Mouse (Mus musculus) gonadal fat pad, adult 2 months (tissue): ENCODE results near the gene Tnnc1. TPM values are rescaled to one million over a fixed set of nuclear protein-coding genes. Genes with fewer than 3 reads are reported as not detected.

Experiments used
- DNase-seq: peaks from one replicate; pipeline ENCODE4 v3.0.0-alpha.2; 2012; ENCODE audit warnings: low read depth
- polyA plus RNA-seq: library from polyadenylated mRNA; depleted of rRNA; stranded (reverse); fragments of >200 nt; gene quantifications from 2 replicates; pipeline ENCODE4 v1.2.3, GENCODE M21; 2012; rRNA removed

The Tnnc1 gene
- polyA plus RNA-seq, 1 experiment, result 1.0 TPM

DNA sequence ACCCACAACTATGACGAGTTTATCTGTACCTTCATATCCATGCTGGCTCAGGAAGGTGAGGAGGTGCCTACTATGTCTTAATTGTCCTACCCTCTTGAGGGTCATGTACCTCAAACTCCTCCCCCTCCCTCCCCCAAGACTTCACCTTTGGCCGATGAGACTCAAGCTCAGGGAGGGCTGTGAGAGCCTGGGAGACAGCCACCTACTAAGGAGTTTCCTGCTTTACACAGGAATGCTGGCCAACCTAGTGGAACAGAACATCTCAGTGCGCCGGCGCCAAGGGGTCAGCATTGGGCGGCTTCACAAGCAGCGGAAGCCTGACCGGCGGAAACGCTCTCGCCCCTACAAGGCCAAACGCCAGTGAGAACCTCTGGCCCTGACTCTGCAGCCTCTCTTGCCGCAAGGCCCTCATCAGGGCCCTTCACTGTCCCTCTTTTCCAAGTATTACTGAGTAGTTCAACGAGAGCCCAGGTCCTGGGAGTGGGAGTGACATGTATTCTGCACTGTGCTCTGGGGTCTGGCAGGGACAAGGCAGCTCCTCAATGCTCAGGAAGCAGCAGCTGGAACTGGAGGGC is 50.5 kb downstream of the Tnnc1 start:
- DNase-seq, result no peak

DNA sequence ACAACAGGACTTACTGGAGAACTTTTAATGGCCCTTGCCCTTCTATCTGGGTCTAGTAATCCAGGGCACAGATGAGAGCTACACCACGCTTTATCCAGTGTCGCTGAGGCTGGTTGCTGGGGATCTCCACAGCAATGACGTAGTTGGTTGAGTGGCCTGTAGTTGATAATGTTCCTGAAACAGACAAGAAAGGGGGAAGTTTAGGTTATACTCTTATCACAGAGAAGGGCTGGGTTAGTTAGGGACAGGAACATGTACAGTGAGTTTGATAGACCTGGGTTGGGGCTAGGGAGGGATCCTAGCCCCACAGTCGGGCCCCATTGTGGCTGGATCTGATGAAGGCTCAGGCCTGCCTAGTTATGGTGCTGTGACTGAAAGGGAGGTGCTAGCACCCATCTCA is 52.3 kb downstream of the Tnnc1 start:
- DNase-seq, result no peak

DNA sequence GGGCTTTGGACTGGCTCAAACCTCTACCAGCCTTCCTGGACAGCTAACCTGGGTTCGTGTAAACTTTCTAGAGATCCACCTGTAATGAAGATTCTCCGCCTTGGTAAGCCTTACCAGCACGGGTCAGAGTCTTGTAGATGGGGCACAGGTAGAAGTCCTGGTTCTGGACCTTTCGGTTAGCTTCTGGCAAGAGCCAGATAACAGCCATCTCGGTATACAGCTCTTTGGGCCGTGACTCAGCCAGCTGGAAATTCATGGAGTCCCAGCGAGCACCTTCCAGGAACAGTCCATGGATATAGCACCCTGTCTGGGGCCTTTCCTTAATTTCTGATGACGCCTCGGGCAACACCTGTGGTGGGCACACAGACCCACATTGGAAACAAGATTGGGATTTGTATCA is 52.8 kb downstream of the Tnnc1 start:
- DNase-seq, result no peak

Other genes starting within 250 kb of the Tnnc1 start
- 33.0 and 34.4 TPM in 2 replicates for gene Glt8d1, start 206.9 kb upstream of the Tnnc1 start, polyA plus RNA-seq
- gene Spcs1, start 206.6 kb upstream of the Tnnc1 start, polyA plus RNA-seq, result 291 and 352 TPM in 2 replicates
- gene Pbrm1, start 189.2 kb upstream of the Tnnc1 start, polyA plus RNA-seq, result 12.2 and 16.9 TPM in 2 replicates
- 20.3 and 23.2 TPM in 2 replicates for gene Gnl3, start 189.2 kb upstream of the Tnnc1 start, polyA plus RNA-seq
- gene Smim4, start 79.4 kb upstream of the Tnnc1 start, polyA plus RNA-seq, result 43.9 and 61.7 TPM in 2 replicates
- gene Nt5dc2, start 77.3 kb upstream of the Tnnc1 start, polyA plus RNA-seq, result 58.8 and 67.0 TPM in 2 replicates
- 74.0 and 97.3 TPM in 2 replicates for gene Stab1, start 39.7 kb upstream of the Tnnc1 start, polyA plus RNA-seq
- 323 and 342 TPM in 2 replicates for gene Nisch, start 8.6 kb downstream of the Tnnc1 start, polyA plus RNA-seq
- gene Sema3g, start 9.5 kb downstream of the Tnnc1 start, polyA plus RNA-seq, result 11.8 and 13.5 TPM in 2 replicates
- 9.9 and 13.5 TPM in 2 replicates for gene Phf7, start 43.0 kb downstream of the Tnnc1 start, polyA plus RNA-seq
- 51.3 and 57.0 TPM in 2 replicates for gene Bap1, start 43.1 kb downstream of the Tnnc1 start, polyA plus RNA-seq
- gene Dnah1, start 115.6 kb downstream of the Tnnc1 start, polyA plus RNA-seq, result 1.7 and 2.4 TPM in 2 replicates
- gene Capn7, start 128.3 kb downstream of the Tnnc1 start, polyA plus RNA-seq, result 20.7 and 21.6 TPM in 2 replicates
- 25.2 and 29.3 TPM in 2 replicates for gene Sh3bp5, start 227.8 kb downstream of the Tnnc1 start, polyA plus RNA-seq